Mouse (Mus musculus): Measurements from ENCODE around the gene Ccdc57.

DNA sequence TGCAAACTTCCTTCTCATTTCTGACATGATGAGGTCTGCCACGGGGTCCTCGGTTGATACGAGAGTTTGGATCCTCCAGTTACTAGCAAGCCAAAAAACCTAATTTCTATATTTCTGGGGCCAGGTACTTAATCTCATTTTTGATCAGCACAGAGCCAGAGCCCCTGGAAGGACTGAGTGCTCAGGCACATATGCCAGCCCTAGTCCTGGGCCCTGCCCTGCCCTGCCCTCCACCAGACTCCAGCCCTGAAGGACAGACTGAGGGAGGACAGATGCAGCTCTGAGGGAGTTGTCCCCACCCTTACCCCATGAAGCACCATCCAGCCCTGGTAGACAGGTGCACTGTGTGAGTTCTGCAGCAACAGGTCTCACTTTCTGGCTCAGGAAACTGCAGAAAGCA is 28.1 kb downstream of the Ccdc57 start:
- TF ChIP-seq POLR2A (IDR thresholded peaks at IDR 0.05; ENCODE audit: control insufficient read depth, extremely low read depth, insufficient read depth, low read length, poor library complexity) (no peak), CTCF (IDR thresholded peaks at IDR 0.05; ENCODE audit: borderline replicate concordance, control insufficient read depth, extremely low read depth, insufficient read depth, low read length, poor library complexity) (no peak)

Measured in thymus, adult 2 months (tissue).